Mouse (Mus musculus) intestine, embryonic 14.5 days (tissue): ENCODE measurements at regions not wholly inside any gene's neighbourhood (a gene's known extent, or its start where the extent isn't known, plus 50 kb on each side); places are given as distances from the start of the nearest gene placed in this dataset.

ENCODE experiments used
- ATAC-seq: fragments of 200-750 bp; cut with Nextera tagmentation; replicated peaks from 2 replicates; pipeline ENCODE4 v1.8.0; 2017; ENCODE audit warnings: low read depth, moderate number of reproducible peaks, moderate TSS enrichment, moderate library complexity; ENCODE audit not compliant: low FRiP score, low TSS enrichment
- DNase-seq: peaks from one replicate; pipeline ENCODE4 v3.0.0-alpha.2; 2018; ENCODE audit warnings: low spot score
- H3K27ac ChIP-seq: fragments of 300-500 bp; sonication (generic); 2 replicates; pipeline ENCODE4 v1.5.1; 2014; ENCODE audit warnings: low read depth, mild to moderate bottlenecking, control low read depth
- H3K27me3 ChIP-seq: fragments of 300-500 bp; sonication (generic); replicated peaks from 2 replicates; pipeline ENCODE4 v1.6.1; 2014; ENCODE audit warnings: low read length, control low read depth; ENCODE audit not compliant: control insufficient read depth, insufficient read depth
- H3K36me3 ChIP-seq: fragments of 300-500 bp; sonication (generic); 2 replicates; pipeline ENCODE4 v1.6.1; 2014; ENCODE audit warnings: low read length, control low read depth; ENCODE audit not compliant: control insufficient read depth, insufficient read depth
- H3K4me1 ChIP-seq: fragments of 300-500 bp; sonication (generic); replicated peaks from 2 replicates; pipeline ENCODE4 v1.6.1; 2014; ENCODE audit warnings: low read length, control low read depth, mixed read lengths; ENCODE audit not compliant: control insufficient read depth, insufficient read depth
- H3K4me2 ChIP-seq: fragments of 300-500 bp; sonication (generic); 2 replicates; pipeline ENCODE4 v1.6.1; 2014; ENCODE audit warnings: low read length
- H3K4me3 ChIP-seq: fragments of 300-500 bp; sonication (generic); 2 replicates; pipeline ENCODE4 v1.5.1; 2014; ENCODE audit warnings: low read depth, low read length, control low read depth, mixed read lengths
- H3K9ac ChIP-seq: fragments of 300-500 bp; sonication (generic); 2 replicates; pipeline ENCODE4 v1.6.1; 2014; ENCODE audit warnings: mild to moderate bottlenecking, low read length
- H3K9me3 ChIP-seq: fragments of 300-500 bp; sonication (generic); 2 replicates; pipeline ENCODE4 v1.6.1; 2016; ENCODE audit warnings: low read length, control low read depth; ENCODE audit not compliant: control insufficient read depth
- WGBS: fragments of 180-500 bp; shearing (Covaris S2); extraction: QIAGEN DNeasy Blood & Tissue Kit; methylation state at CpG from one replicate; pipeline ENCODE4 v1.1.7; 2014; 5-methylcytosine and 5-hydroxymethylcytosine counted together

DNA sequence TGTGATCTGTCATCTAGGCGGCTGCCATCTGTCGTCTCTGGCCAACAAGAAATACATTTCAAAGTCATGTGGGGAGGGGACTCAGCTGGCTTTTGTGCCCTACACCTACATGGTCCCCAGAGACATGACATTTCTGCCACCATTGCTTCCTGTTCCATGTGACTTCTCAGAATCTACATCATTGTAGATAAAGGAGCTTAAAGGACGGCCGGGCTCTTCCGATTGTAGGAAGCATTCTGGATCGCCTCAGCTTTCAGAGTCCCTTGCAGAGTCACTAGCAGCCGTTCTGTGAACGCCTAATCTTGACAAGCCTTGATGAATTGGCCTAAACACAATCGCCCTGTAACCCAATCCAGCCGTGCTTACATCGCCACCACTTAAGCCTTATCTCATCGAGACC, 587.6 kb downstream of the Vrk1 start:
- Histone ChIP-seq H3K27me3 (no peaks in the 10 kb centered on the region), H3K9me3 (no peaks in the 10 kb centered on the region), H3K4me1 (no peaks in the 10 kb centered on the region), H3K36me3 (no peaks in the 10 kb centered on the region), H3K9ac (no peak overlapping the region), H3K4me3 (no peak overlapping the region), H3K27ac (no peak overlapping the region), H3K4me2 (no peak overlapping the region)
- no peak for DNase-seq
- WGBS: 8% methylated on average over 12 of the region's 12 CpGs
- no peak for ATAC-seq

DNA sequence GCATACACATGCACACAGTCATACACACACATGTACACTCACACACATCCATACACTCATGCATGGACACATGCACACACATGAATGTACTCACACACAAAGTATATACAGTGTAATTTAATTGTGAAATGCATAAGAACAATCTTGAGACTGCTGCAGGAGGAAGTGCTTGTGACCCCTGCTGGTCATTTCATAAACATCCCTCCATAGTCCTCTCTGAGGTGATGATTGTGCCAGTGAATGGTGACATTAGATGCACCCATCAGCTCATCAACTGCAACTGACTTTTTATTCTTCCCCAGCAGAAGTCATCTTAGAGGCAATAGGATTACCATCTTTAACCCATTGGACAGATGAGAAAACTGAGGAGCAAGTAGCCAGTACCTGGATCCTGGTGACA, 597.2 kb downstream of the Vrk1 start:
- no peak for ATAC-seq
- no peak overlapping the region for H3K4me3 ChIP-seq
- DNase-seq: no peak

DNA sequence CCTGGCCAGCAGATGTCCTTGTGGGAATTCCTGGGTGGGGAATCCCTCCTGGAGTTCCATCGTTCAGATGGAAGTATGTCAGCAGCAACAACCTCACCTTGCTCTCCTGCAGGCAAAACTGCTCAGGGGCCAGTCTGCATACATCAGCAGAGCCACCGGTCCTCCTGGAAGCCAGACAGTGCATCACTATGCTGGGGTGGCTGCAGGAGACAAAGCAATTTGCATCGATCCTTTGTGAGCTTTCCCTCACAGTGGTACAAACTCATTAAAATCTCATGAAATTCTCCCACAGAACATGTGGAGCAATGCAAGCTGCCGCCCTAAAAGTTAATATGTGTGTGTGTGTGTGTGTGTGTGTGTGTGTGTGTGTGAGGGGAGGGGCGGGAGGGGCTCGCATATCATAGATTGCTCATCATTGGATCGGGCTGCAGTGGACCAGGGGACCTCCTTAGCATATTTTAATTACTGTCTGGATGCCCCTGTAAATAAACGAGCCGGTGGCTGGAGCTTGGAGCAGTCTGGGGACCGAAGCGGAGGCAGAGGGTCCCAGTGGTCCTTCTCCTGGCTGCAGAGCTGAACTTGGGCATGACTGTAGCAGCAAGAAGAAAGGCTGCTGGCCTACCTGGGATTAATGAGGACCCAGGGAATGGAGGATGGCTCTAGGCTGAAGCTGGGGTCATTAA, 597.8 kb downstream of the Vrk1 start:
- WGBS: 76% methylated on average over 11 of the region's 11 CpGs
- Histone ChIP-seq H3K36me3 (no peaks in the 10 kb centered on the region), H3K9me3 (no peaks in the 10 kb centered on the region), H3K4me3 (no peak overlapping the region), H3K4me2 (no peak overlapping the region), H3K27ac (no peak overlapping the region), H3K27me3 (no peaks in the 10 kb centered on the region), H3K9ac (no peak overlapping the region), H3K4me1 (no peaks in the 10 kb centered on the region)
- no peak for ATAC-seq
- no peak for DNase-seq

More for the DNA sequence above, 597.2 kb downstream of the Vrk1 start:
- Histone ChIP-seq H3K27ac (no peak overlapping the region), H3K4me1 (no peaks in the 10 kb centered on the region), H3K9ac (no peak overlapping the region), H3K4me2 (no peak overlapping the region), H3K36me3 (no peaks in the 10 kb centered on the region), H3K9me3 (no peaks in the 10 kb centered on the region), H3K27me3 (no peaks in the 10 kb centered on the region)

DNA sequence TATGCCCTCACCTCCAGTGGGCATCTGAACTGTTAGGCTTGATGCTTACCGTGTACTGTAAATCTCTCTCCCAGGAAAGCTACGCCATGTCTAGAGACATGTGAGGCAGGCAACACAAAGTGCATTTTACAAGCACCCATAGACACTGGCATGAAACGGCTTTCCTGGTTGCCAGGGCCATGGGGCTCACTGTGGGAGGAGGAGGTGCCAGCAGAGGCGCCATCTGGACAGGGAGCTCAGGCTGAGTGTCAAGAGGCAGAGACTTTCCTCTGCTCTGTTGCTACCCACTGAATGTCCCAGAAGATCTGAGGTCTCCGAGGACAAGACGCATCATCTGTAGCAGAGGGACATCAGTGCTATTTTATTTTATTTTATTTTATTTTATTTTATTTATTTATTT, 608.7 kb downstream of the Vrk1 start:
- no peak overlapping the region for H3K4me3 ChIP-seq
- H3K27ac ChIP-seq: no peak overlapping the region
- DNase-seq (no peak), ATAC-seq (no peak)
- no peaks in the 10 kb centered on the region for H3K9me3 ChIP-seq
- no peak overlapping the region for H3K9ac ChIP-seq
- no peaks in the 10 kb centered on the region for H3K27me3 ChIP-seq
- no peak overlapping the region for H3K4me2 ChIP-seq
- WGBS: 91% methylated on average over 6 of the region's 6 CpGs
- H3K36me3 ChIP-seq: no peaks in the 10 kb centered on the region
- no peaks in the 10 kb centered on the region for H3K4me1 ChIP-seq

DNA sequence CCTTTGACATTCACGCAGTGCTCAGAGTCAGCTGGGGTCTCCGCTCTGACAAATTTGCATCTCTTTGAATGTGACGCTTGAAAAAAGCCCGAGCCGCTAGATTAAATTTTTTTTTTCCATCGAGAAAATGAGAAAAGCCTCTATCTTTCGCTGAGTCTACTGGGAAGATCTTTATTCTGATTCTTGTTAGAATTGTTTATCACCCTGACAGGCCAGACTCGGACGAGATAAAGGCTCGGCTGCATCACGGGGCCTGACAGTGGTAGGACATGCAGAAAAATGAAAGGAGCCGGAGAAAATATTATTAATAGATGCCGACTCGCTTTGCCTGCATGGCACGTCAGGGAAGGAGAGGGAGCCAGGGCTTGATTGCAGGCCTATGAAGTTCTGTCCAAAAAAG, 616.8 kb downstream of the Vrk1 start:
- 65% methylated on average over 15 of the region's 15 CpGs for WGBS
- ATAC-seq: no peak
- no peaks in the 10 kb centered on the region for H3K9me3 ChIP-seq
- no peak overlapping the region for H3K27ac ChIP-seq
- H3K4me2 ChIP-seq: no peak overlapping the region
- no peaks in the 10 kb centered on the region for H3K4me1 ChIP-seq
- no peak for DNase-seq
- H3K9ac ChIP-seq: no peak overlapping the region
- H3K4me3 ChIP-seq: no peak overlapping the region
- no peaks in the 10 kb centered on the region for H3K36me3 ChIP-seq
- no peaks in the 10 kb centered on the region for H3K27me3 ChIP-seq

DNA sequence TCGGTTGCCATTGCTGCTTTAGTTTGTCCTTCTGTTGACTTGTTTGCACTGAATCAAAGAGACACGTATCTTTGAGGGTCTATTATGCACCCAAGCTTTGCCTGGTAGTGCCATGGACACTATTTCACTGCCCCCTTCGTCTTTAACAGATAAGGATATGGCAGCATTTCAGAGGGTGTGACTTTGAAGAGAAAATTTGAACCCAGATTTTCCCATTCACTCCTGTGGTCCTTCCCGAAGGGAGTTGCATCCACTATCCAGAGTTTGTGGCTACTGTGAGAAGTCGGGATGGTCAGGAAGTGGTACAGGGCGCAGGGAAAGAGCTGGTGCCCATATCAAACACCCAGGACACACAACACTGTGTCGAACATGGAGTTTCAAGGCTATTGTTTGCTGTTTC, 622.5 kb downstream of the Vrk1 start:
- Histone ChIP-seq H3K4me3 (no peak overlapping the region), H3K27ac (no peak overlapping the region), H3K4me1 (no peaks in the 10 kb centered on the region), H3K27me3 (no peaks in the 10 kb centered on the region), H3K36me3 (no peaks in the 10 kb centered on the region), H3K9ac (no peak overlapping the region), H3K9me3 (no peaks in the 10 kb centered on the region), H3K4me2 (no peak overlapping the region)
- ATAC-seq (no peak), DNase-seq (no peak)
- 83% methylated on average over 7 of the region's 7 CpGs for whole genome bisulfite sequencing

DNA sequence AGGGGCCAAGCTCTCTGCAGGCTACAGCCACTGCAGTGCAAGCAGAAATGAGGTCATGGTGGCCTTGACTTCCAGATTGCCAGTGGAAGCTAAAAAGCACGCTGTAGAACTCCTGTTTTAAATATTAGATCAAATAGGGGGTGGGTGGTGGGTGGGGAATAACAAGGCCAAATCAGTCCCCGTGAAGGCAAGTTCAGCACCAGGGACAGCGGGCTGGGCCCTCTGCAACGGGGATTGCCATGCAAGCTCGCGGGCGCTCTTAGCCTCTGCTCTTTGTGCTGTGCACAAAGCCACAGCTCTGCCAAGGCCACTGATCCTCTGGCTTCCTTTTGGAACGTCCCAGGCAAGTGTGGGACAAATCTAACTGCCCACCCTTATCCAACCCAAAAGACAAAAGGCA, 623.1 kb downstream of the Vrk1 start:
- Histone ChIP-seq H3K4me2 (no peak overlapping the region), H3K4me3 (no peak overlapping the region), H3K27ac (no peak overlapping the region), H3K4me1 (no peaks in the 10 kb centered on the region), H3K27me3 (no peaks in the 10 kb centered on the region), H3K9me3 (no peaks in the 10 kb centered on the region), H3K36me3 (no peaks in the 10 kb centered on the region), H3K9ac (no peak overlapping the region)
- WGBS: 3% methylated on average over 8 of the region's 8 CpGs
- no peak for ATAC-seq
- DNase-seq: peak; percentile 84

DNA sequence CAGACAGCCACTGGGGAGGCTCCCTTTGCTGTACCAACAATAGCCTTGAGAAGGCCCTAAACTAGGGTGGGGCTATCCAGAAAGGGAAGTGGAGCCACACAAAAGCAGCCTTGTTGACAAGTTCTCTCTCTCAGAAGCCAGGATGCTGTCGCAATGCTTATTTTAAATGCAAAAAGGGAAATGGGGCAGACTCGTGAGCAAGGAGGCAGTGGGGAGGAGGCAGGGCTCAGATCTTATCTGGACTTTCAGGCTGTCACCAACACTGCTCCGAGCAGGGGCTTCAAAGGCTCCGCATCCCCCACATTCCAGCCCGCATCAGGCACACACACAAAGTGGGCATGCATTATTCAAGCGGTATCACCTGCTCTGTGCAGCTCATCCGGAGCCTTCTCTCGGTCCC, 648.3 kb downstream of the Vrk1 start:
- DNase-seq (no peak), ATAC-seq (no peak)
- H3K36me3 ChIP-seq: no peaks in the 10 kb centered on the region
- no peaks in the 10 kb centered on the region for H3K9me3 ChIP-seq
- H3K4me1 ChIP-seq: no peaks in the 10 kb centered on the region
- H3K27ac ChIP-seq: no peak overlapping the region
- 24% methylated on average over 8 of the region's 8 CpGs for WGBS
- H3K4me3 ChIP-seq: no peak overlapping the region
- H3K9ac ChIP-seq: no peak overlapping the region
- H3K27me3 ChIP-seq: no peaks in the 10 kb centered on the region
- H3K4me2 ChIP-seq: no peak overlapping the region

DNA sequence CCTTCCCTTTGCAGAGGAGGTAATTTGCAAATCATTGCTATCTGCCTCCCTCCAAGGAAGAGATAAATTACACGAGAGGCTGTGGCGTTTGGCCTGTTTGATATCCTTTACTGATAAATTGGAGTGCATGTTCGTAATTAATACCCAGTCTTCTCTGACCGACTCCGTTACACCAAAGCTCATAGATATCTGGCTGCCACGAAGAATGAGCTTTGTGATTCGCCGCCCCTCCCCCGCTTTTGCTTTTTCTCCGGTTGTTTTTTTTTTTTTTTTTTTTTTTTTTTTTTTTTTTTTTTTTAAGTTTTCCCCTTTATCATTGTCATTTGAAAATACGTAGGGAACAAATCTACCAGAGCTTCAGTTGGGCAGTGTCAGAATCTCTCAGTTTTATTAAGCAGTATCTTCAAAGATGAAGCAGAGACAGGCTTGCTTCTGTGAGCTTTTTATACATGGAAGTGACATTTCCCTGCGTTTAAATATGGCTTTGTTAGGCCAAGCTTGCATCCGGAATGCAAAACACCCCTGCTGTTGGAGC, 663.3 kb downstream of the Vrk1 start:
- peak; percentile 50 for DNase-seq
- Histone ChIP-seq H3K4me3 (no peak overlapping the region), H3K9me3 (no peaks in the 10 kb centered on the region), H3K27me3 (no peaks in the 10 kb centered on the region), H3K9ac (no peak overlapping the region), H3K4me1 (no peaks in the 10 kb centered on the region), H3K27ac (no peak overlapping the region), H3K4me2 (no peak overlapping the region), H3K36me3 (no peaks in the 10 kb centered on the region)
- WGBS: 25% methylated on average over 13 of the region's 13 CpGs
- no peak for ATAC-seq
